Mouse (Mus musculus) lung, postnatal 14 days (tissue): ENCODE measurements at regions not wholly inside any gene's neighbourhood (a gene's known extent, or its start where the extent isn't known, plus 50 kb on each side); places are given as distances from the start of the nearest gene placed in this dataset.

Source experiments
- DNase-seq: peaks from one replicate; pipeline ENCODE4 v3.0.0; 2021

DNA sequence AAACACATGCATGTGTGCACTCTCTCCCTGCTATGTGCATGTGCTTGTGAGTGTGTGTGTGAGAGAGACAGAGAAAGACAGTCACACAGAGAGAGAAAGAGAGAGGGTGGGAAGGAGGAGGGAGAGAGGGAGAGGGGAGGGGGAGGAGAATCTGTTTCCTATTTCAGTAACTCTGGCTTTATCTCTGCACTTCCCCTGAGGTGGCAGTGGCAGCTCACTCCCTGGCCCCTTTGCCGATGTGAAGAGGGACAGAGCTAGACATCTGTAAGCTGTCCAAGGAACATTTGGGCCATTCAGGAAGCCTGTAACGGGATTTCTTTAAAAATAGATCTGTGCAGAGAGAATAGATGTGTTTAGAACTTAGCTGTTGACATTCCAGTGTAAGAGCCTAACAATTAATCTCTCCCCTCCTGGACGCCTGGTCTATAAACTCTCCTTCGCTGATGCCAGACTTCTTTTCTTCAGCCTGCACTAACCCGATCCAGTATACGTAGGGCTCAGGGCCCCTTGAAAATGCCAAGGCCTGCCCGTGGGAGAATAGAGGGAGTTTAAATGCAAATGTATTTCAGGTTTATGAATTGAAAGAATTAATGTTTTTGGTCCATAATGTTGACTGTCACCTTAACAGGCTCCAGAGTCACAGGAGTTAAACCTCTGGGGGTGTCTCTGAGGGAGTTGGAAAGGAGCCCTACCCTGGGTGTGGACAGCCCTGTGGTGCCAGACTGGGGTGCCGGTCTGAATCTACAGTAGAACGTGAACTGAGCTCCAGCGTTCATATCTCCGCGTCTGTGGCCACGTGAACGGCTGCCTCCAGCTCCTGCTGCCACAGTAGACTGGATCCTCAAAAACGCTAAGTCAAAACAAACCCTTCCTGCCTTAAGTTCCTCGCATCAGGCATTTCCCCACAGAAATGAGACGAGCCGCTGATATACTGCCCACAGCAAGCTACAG is 336.6 kb upstream of the Gm10131 start:
- DNase-seq: no peak

DNA sequence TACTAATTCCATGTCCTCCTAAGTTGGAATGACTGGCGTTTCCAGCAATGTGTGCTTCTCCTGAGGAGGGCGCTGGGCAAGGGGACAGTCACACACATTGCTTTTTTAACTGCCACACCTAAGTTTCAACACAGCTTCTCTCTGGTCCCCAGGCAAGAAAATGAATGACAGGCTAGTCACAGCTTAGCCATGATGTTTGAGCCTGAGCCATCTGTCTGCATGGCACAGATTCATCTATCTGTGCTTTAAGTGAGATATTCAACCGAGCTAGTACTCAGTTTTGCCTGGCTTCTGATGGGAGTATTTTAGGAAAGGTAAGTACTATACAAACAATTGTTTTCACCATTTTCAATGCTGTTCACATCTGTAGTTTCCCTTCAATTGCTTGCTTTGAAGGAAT is 331.2 kb upstream of the Gm10131 start:
- DNase-seq: no peak

GRCm38 (mm10) chr8:34441756-34442155 is 330.2 kb upstream of the Gm10131 start:
- DNase-seq: no peak

DNA sequence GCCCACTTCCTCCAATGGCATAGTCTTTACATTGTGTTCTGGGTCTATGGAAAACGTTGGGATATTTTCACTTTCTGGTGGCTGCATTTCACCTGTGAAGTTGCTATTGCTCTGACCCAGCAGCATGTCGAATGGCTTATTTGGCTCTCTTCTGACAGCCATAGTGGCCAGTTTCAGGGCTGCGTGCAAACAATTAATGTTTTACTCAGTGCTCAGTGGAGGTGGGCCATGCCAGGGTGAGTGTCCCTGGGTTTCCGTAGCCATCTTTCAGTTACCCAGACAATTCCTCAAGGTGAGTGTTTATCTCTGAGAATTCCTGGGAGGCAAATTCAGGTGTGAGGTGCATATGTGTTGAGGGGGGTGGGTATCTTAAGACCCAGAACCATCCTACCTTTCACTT is 329.2 kb upstream of the Gm10131 start:
- no peak for DNase-seq

- DNase-seq: no peak
Measured at GRCm38 (mm10) chr8:34438771-34439170, 327.2 kb upstream of the Gm10131 start.

GRCm38 (mm10) chr8:34431985-34432384 is 320.4 kb upstream of the Gm10131 start:
- DNase-seq: peak; percentile 60

GRCm38 (mm10) chr8:34429231-34429630 is 317.7 kb upstream of the Gm10131 start:
- DNase-seq: no peak

- DNase-seq: no peak
Measured at GRCm38 (mm10) chr8:34401571-34401970, 290.0 kb upstream of the Gm10131 start.

GRCm38 (mm10) chr8:34398914-34399813 is 287.6 kb upstream of the Gm10131 start:
- DNase-seq: no peak

DNA sequence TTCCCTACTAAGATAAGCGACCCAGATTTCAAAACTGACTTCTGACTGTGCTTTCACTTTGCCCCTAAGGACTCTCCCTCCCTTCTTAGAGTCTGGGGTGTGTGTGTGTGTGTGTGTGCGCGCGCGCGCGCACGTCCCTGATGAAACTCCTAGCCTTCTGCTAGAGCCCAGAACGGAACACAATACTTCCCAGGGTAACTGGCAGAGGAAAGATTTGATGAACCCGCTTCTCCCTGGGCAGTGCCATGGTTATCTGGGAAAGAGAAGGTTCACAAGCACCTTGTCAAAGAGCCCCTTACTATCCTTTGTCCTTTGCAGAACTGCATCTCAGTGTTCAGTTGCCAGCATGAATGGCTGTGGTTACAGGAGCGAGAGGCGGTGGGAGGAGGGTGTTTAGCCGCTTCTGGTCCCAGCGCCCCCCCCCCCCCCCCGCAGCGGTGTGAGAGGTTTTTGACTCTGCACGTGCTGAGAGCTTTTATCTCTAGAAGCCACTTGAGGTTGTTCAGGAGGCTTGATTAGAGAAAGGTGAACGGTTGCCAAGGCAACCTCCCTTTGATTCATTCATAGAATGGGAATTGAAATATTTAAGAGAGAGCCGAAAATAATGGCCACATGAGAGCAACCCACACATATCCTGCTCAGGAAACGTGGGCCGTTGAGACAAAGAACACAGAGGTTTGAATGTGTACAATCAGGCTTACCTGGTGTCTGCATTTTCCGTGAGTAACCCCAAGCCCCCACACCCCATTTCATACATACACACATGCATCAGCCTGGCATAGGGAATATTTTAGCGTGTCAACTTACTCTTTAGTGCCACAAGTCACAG is 286.3 kb upstream of the Gm10131 start:
- peak; percentile 13 for DNase-seq

DNA sequence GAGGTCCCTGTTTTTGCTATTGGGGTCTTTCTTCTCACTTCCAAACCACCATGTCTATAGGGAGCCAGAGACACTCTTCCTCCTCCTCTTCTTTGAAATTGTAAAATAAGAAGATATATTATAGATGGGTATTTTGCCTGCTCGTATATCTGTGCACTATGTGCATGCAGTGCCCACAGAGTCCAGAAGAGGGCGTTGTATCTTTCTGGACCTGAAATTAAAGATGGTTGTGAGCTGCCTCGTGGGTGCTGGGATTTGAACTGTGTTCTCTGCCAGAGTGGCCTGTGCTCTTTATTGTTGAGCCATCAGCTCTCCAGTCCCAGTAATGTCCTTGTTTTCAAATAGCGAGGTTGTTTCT is 285.7 kb upstream of the Gm10131 start:
- peak; percentile 4 for DNase-seq

DNA sequence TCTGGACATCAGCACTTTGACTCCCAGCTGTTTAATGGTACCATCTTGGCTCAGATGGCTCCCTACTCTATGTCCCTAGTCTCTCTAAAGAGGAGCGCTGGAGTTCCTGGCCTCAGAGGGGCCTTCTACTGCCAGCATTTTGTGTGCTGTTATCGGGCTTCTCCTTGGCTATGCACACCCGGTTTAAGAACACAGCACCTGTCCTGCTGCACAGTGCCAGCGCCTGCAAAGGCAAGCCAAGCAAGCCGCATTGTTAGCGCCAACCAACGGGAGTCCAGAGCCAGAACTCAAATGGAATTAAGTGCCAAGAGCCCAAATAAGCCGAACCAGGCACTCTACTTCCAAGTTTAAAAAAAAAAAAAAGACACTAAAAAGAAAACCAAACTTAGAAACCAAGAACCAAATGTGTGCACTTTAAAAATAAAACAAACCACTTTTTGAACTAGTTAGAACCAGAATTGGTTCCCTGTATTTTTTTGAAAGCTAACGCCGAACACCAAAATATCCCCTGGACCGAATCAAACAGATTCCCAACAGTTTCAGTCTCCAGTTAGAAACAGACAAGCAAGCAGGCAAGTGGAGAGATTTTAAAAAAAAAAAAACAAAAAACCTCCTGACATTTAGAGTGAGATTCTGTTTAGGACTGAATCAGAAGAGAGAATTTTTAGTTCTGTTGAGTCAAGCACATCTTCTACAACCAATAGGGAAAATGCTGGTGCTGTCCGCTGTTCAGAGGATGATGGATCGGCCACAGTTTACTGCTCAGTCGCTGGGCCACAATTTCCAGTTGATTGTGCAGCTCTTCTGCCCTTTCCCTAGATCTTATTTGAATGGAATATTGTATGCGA is 281.7 kb upstream of the Gm10131 start:
- no peak for DNase-seq

GRCm38 (mm10) chr8:34392208-34392980 is 280.9 kb upstream of the Gm10131 start:
- DNase-seq: no peak

DNA sequence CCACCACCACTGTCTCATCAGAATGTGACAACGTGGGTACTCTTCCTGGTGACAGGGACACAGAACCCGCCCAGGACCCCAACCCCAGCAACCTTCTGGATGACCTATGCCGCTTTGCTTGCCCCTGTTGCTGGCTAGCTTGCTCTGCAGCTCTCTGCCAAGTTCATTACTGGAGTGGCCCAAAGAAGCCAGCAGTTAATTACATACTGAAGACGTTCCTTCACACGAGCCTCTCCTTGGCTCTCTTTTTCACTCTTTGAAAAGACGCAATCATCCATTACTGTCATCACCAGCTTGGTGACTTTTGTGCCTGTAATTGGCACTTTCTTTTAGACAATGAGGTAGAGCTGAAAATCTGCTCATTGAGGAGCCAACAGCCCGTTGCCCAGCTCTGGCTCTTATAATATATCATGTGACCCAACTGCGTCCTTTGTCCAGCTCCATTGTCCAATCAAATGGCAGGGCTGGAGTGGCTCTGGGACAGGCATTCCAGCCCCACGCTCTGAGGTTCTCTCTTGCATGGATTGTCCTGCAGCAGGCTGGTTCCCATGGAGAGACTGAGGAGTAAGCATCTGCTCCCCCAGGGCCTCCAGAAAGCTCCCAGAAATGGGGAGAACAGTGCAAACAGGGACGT is 274.4 kb upstream of the Gm10131 start:
- DNase-seq: no peak

- DNase-seq: no peak
Measured at GRCm38 (mm10) chr8:34380615-34381014, 269.1 kb upstream of the Gm10131 start.

DNA sequence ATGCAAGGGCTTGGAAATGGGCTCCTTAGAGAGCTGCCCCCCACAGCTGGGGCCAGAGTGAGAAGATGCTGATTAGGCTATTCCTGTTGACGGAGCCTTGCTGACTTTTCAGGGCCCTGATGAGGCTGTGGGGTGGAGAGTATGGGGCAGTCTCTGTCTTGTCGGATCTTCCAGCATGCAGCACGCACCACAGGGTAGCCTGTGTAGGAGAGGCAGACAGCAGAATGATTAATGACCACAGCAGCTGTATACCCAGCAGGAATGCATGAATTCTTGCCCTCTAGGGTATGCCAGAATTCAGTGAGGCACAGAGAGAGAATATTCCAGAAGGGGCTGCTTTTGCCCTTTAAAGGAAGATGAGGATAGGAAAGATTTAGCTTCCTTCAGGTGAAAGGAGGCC is 265.6 kb upstream of the Gm10131 start:
- no peak for DNase-seq

DNA sequence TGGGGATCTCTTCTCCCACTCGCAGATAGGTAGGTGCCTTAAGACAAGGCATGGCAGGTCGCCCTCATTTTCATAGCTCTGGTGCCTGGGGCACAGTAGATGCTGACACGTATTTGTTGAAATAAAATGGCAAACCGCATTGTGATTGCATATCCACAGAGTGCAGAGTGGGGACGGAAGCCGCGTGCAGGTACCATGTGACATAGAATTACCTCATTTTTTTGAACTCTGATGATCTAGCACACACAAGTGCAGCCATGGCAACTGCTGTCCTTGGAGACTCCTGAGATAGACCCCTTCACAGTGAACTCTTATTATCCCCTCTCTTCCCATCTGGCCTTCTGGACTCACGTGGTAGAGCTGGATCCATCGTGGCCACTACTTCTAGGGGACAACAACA is 262.7 kb upstream of the Gm10131 start:
- no peak for DNase-seq

GRCm38 (mm10) chr8:34372666-34372980 is 261.1 kb upstream of the Gm10131 start:
- no peak for DNase-seq

- no peak for DNase-seq
Measured at GRCm38 (mm10) chr8:34371973-34372665, 260.6 kb upstream of the Gm10131 start.

DNA sequence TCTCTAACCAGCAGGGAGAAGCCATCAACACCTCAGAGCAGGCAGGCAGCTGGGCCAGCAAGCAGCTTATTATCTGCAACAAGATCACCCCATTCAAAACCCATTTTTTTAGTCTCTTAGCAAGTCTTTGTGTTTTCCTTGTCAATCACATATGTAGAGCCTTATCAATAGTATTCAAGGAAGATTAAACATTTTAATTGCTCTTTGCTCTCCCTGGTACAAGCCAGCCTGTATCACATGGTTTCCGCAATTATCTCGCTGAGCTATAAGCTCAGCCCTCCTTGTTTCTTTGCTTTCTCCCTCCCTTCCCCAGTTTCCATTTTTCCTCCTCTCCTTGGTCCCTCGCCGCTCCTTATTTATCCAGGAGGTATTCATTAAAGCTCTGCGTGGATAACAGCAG is 259.9 kb upstream of the Gm10131 start:
- DNase-seq: no peak
